Mouse (Mus musculus): ENCODE results near the gene Obsl1.

DNA sequence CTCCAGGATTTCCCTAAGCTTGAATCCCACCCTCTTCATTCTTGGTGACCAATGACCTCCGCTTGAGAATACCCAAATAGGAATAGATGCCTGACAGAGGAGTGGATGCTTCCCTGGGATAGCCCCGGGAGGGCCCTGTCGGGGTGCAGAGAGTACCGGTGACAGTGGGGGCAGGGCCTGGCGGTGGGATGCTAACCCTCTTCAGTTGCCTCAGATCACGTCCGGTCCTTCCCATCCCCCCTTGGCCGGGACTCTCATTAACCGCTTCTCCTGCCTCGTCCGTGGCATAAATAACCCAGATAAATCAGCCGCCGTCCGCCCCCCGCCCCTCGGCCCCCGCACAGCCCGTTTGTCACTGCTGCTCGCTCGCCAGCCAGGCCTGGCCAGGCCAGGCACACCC is 59.6 kb downstream of the Obsl1 start:
- TF ChIP-seq POLR2A (IDR thresholded peaks at IDR 0.05; ENCODE audit: low read depth, low read length) (no peak), CTCF (conservative IDR thresholded peaks at IDR 0.05; ENCODE audit: insufficient read depth, insufficient read length, low read depth, low read length) (no peak)
